Mouse (Mus musculus): ENCODE measurements at regions not wholly inside any gene's neighbourhood (a gene's known extent, or its start where the extent isn't known, plus 50 kb on each side); places are given as distances from the start of the nearest gene placed in this dataset.

- no peak for DNase-seq (ENCODE audit: low spot score)
- intact Hi-C loops (cut with DNase I): no loop called here
These were observed 177.3 kb downstream of the Rdh14 start for GRCm38 (mm10) chr12:10567881-10568280.

- no peak for DNase-seq (ENCODE audit: low spot score)
- intact Hi-C loops (cut with DNase I): no loop called here
These were observed 181.2 kb downstream of the Rdh14 start for GRCm38 (mm10) chr12:10571643-10572377.

GRCm38 (mm10) chr12:10572378-10572650 is 181.7 kb downstream of the Rdh14 start:
- intact Hi-C loops (cut with DNase I): no loop called here
- DNase-seq (ENCODE audit: low spot score): no peak

GRCm38 (mm10) chr12:10573381-10573780 is 182.8 kb downstream of the Rdh14 start:
- DNase-seq (ENCODE audit: low spot score): no peak
- intact Hi-C loops (cut with DNase I): no loop called here

GRCm38 (mm10) chr12:10582840-10583614 is 192.5 kb downstream of the Rdh14 start:
- no peak for DNase-seq (ENCODE audit: low spot score)
- intact Hi-C loops (cut with DNase I): no loop called here

GRCm38 (mm10) chr12:10584026-10584425 is 193.5 kb downstream of the Rdh14 start:
- intact Hi-C loops (cut with DNase I): no loop called here
- DNase-seq (ENCODE audit: low spot score): no peak

- peak; percentile 4 for DNase-seq (ENCODE audit: low spot score)
- intact Hi-C loops (cut with DNase I): loop anchor here (5.0 kb wide), 1 partner anchor 1022 kb away; no protein-coding TSS in a partner anchor
These were observed 199.0 kb downstream of the Rdh14 start for GRCm38 (mm10) chr12:10589537-10589936.

- DNase-seq (ENCODE audit: low spot score): no peak
- intact Hi-C loops (cut with DNase I): loop anchor here (1.0 kb wide), 1 partner anchor 580 kb away; no protein-coding TSS in a partner anchor
These were observed 207.6 kb downstream of the Rdh14 start for GRCm38 (mm10) chr12:10597976-10598746.

GRCm38 (mm10) chr12:10600111-10600510 is 209.5 kb downstream of the Rdh14 start:
- no peak for DNase-seq (ENCODE audit: low spot score)
- intact Hi-C loops (cut with DNase I): no loop called here

- intact Hi-C loops (cut with DNase I): no loop called here
- DNase-seq (ENCODE audit: low spot score): no peak
These were observed 227.7 kb downstream of the Rdh14 start for GRCm38 (mm10) chr12:10618319-10618718.

GRCm38 (mm10) chr12:10620541-10620940 is 230.0 kb downstream of the Rdh14 start:
- intact Hi-C loops (cut with DNase I): no loop called here
- DNase-seq (ENCODE audit: low spot score): no peak

- intact Hi-C loops (cut with DNase I): no loop called here
These were observed 248.0 kb downstream of the Rdh14 start for GRCm38 (mm10) chr12:10638591-10638990.

GRCm38 (mm10) chr12:10654466-10655184 is 264.1 kb downstream of the Rdh14 start:
- intact Hi-C loops (cut with DNase I): no loop called here
- no peak for DNase-seq (ENCODE audit: low spot score)

More at GRCm38 (mm10) chr12:10638591-10638990, 248.0 kb downstream of the Rdh14 start:
- DNase-seq (ENCODE audit: low spot score): no peak

- intact Hi-C loops (cut with DNase I): no loop called here
These were observed 264.6 kb downstream of the Rdh14 start for GRCm38 (mm10) chr12:10655185-10655544.

GRCm38 (mm10) chr12:10658826-10659225 is 268.3 kb downstream of the Rdh14 start:
- no peak for DNase-seq (ENCODE audit: low spot score)
- intact Hi-C loops (cut with DNase I): no loop called here

More at GRCm38 (mm10) chr12:10655185-10655544, 264.6 kb downstream of the Rdh14 start:
- no peak for DNase-seq (ENCODE audit: low spot score)

- no peak for DNase-seq (ENCODE audit: low spot score)
- intact Hi-C loops (cut with DNase I): no loop called here
These were observed 296.2 kb downstream of the Rdh14 start for GRCm38 (mm10) chr12:10686747-10687146.

Data from heart, postnatal 25 days (tissue).